Mouse (Mus musculus): ENCODE results near the gene Tmc7. TPM values are rescaled to one million over a fixed set of nuclear protein-coding genes. Genes with fewer than 3 reads are reported as not detected.

The Tmc7 gene
- polyA plus RNA-seq (2012), result 0.04 and 0.05 TPM in 2 replicates

DNA sequence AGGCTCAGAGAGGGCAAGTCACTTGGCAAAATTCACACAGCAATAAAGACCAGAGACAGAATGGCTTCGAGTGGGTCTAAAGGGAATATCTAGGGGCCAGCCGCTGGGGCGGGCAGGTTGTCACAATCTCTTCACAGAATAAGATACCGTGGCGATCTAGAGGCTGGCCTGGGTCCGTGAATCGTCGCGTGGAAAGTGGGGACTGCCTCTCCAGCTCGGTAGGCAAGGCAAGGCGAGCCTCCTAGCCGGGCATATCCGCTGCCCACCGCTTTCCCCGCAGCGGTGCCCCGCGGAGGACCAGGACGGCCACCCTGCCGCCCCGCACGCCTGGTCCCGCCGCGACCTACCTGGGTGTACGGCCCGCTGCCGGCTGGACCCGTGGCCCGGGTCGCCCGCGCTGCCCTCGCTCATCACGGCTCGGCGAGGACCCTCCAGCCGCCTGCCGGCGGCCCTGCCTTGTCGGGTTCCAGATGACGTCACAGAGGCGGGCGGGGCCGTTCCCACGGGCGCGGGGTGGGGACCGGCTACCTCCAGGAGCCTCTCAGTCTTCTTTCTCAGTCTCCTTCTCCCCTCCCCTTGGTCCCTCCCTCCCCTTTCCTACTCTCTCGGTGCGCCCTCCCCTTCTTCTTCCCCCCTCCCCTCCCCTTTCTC is at the start of gene Tmc7:
Tmc7 (minus strand) TSS at position 480 of the 651 bp plus-strand sequence.

DNA sequence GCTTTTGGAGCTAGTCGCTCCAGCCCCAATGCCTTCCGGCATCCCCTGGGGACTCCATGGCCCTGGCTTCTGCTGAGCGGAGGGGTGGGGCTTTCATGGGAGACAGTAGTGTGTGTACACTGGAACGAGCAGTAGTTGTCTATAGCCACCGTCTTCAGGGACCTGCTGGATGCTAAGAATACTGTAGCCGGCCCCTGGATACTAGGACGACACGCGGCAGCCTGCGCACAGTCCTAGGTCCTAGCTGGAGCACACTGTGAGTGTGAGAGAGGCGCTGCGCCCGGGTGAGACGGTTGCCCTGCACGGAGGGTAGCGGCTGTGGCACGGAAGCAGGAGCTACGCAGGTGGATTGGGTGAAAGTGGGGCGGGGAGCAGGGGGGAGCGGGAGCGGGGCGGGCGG is 12.7 kb upstream of the Tmc7 start, which contains the start of gene Tmc5:
Tmc5 (plus strand) TSS at position 97 of the 400 bp plus-strand sequence.

DNA sequence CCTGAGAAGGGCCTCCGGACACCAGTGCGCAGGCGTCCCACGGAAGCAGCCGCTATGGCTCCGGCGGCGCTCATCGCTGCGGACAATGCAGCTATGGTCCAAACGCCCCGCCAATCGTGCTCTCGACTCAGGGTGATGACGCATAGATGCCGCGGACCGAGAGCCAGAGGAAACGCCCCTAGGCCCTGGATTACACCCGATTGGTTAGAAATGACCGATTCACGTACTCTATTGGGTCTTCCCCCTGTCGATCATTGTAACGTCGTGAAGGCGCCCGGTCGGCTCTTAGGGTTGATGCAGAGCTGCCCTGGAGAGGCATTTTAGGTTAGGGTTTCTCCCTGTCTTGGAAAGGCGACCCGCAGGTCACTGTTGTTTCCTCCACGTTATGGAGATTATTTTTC is 51.4 kb downstream of the Tmc7 start, which contains the start of gene Coq7:
Coq7 (minus strand) TSS at position 179 of the 401 bp plus-strand sequence.

DNA sequence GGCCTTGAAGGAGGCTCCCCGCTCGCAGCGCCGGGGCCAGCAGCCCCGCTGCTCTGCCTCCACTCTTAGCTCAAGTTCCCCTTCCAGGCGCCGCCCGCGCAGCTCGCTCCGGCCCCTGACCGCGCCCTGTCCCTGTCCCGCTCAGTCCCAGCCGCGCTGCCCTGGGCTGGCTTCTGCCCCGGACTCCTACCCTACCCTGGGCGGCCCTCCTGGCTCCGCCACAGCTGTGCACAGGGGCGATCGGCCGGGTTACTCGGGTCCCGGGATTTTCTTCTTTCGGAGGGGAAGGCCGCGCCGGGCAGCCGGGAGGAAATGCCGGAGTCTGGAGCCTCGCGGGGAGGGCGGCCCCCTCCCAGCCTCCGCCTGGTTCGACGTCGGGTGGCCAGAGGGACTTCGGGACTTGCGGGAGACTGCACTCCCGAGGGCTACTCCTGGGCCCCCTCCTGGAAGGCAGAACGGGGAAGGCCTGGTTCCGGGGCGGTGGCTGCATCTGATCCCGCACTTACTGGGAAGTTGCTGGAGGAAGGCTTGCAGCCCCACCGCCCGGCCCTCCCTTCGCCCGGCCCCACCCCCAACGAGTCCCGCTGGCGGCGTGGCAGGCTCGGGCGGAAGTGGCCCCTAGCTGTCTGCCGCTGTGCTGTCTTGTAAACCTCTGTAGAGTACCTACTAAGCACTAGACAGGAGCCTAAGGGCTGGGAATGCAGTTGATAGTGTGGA is 92.9 kb downstream of the Tmc7 start, which contains the start of gene Itpripl2:
Itpripl2 (minus strand) TSS at position 545 of the 717 bp plus-strand sequence.

Other genes with a start within 250 kb of the Tmc7 start
- not detected in 2 replicates for gene Syt17, start 136.5 kb downstream of the Tmc7 start, polyA plus RNA-seq (2012)
- gene Itpripl2, start 92.8 kb downstream of the Tmc7 start, polyA plus RNA-seq (2012), result 12.1 and 14.7 TPM in 2 replicates
- gene Coq7, start 51.4 kb downstream of the Tmc7 start, polyA plus RNA-seq (2012), result 30.6 and 32.4 TPM in 2 replicates
- gene Tmc5, start 12.6 kb upstream of the Tmc7 start, polyA plus RNA-seq (2012), result not detected in 2 replicates
- 26.9 and 28.5 TPM in 2 replicates for gene Gde1, start 121.0 kb upstream of the Tmc7 start, polyA plus RNA-seq (2012)
- gene Ccp110, start 127.8 kb upstream of the Tmc7 start, polyA plus RNA-seq (2012), result 0.88 and 1.6 TPM in 2 replicates
- gene Vps35l, start 155.5 kb upstream of the Tmc7 start, polyA plus RNA-seq (2012), result 12.0 and 12.9 TPM in 2 replicates